Mouse (Mus musculus): ENCODE results near the gene Slc44a2.

DNA sequence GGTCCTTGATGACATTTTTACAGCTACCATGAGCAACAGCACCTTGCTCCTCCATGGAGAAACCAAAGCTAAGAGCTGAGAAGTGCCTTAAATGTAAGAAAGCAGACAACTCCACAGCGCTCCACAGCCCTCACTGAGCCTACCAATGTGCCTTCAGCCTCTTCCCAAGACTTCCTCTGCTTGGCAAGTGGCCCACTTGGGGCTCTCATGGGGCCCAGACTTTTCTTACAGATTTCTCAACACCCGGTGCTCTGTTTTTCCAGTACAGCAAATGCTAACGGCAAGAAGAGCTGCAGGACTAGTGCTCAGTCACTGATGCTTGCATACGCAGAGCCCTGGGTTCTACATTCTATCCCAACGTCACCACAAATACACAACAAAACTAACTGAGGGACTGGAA, 42.7 kb upstream of the Slc44a2 start:
- TF ChIP-seq CTCF (IDR thresholded peaks at IDR 0.05; ENCODE audit: low read depth, low read length): no peak
- no peak for TF ChIP-seq POLR2A (IDR thresholded peaks at IDR 0.05; ENCODE audit: borderline replicate concordance, low read depth, low read length)

Data from bone marrow macrophage, adult 2 months (primary cell).